Mouse (Mus musculus): ENCODE data around the gene Tmem82.

Tmem82 gene

GRCm38 (mm10) chr4:141641961-141642811, 23.8 kb upstream of the Tmem82 start:
- CTCF ChIA-PET, result no interaction called here

- CTCF ChIA-PET, result no interaction called here
These were observed 22.9 kb upstream of the Tmem82 start for GRCm38 (mm10) chr4:141641353-141641771.

- CTCF ChIA-PET, result no interaction called here
These were observed 21.0 kb upstream of the Tmem82 start for GRCm38 (mm10) chr4:141639474-141639873.

- CTCF ChIA-PET, result no interaction called here
These were observed 18.3 kb upstream of the Tmem82 start for GRCm38 (mm10) chr4:141636693-141637092.

- CTCF ChIA-PET, result no interaction called here
These were observed 17.6 kb upstream of the Tmem82 start for GRCm38 (mm10) chr4:141635991-141636390.

GRCm38 (mm10) chr4:141632111-141632873, 13.9 kb upstream of the Tmem82 start:
- CTCF ChIA-PET, result interaction anchor here (0.6 kb wide), 1 partner anchor 14 kb away, joined by 4 read pairs; the partner anchor contains the start of gene Tmem82

GRCm38 (mm10) chr4:141631250-141631649, 12.8 kb upstream of the Tmem82 start:
- CTCF ChIA-PET, result interaction anchor here (0.6 kb wide), 1 partner anchor 13 kb away, joined by 14 read pairs; the partner anchor contains the start of gene Tmem82

GRCm38 (mm10) chr4:141630021-141630420, 11.6 kb upstream of the Tmem82 start:
- CTCF ChIA-PET, result no interaction called here

GRCm38 (mm10) chr4:141628661-141629060, 10.2 kb upstream of the Tmem82 start:
- CTCF ChIA-PET, result no interaction called here

- CTCF ChIA-PET, result no interaction called here
These were observed 9.1 kb upstream of the Tmem82 start for GRCm38 (mm10) chr4:141627502-141627901.

- CTCF ChIA-PET, result no interaction called here
These were observed 7.5 kb upstream of the Tmem82 start for GRCm38 (mm10) chr4:141625774-141626550.

GRCm38 (mm10) chr4:141624983-141625773, 6.7 kb upstream of the Tmem82 start:
- CTCF ChIA-PET, result no interaction called here

GRCm38 (mm10) chr4:141624134-141624533, 5.7 kb upstream of the Tmem82 start:
- CTCF ChIA-PET, result no interaction called here

GRCm38 (mm10) chr4:141623666-141624065, 5.2 kb upstream of the Tmem82 start, which contains the start of gene Slc25a34:
TSS of gene Slc25a34 (minus strand) at chr4:141623821.
- CTCF ChIA-PET, result no interaction called here

GRCm38 (mm10) chr4:141623037-141623436, 4.6 kb upstream of the Tmem82 start:
- CTCF ChIA-PET, result no interaction called here

- CTCF ChIA-PET, result no interaction called here
These were observed 4.1 kb upstream of the Tmem82 start for GRCm38 (mm10) chr4:141622580-141622979.

- CTCF ChIA-PET, result no interaction called here
These were observed 3.7 kb upstream of the Tmem82 start for GRCm38 (mm10) chr4:141622091-141622490.

GRCm38 (mm10) chr4:141621297-141621696, 2.9 kb upstream of the Tmem82 start:
- CTCF ChIA-PET, result no interaction called here

- CTCF ChIA-PET, result interaction anchor here (0.6 kb wide), 1 partner anchor 662 kb away, joined by 3 read pairs; no protein-coding TSS in a partner anchor
These were observed 958 bp upstream of the Tmem82 start for GRCm38 (mm10) chr4:141619299-141619883.

GRCm38 (mm10) chr4:141617863-141618564, 419 bp downstream of the Tmem82 start:
- CTCF ChIA-PET, result interaction anchor here (0.6 to 0.7 kb wide), 4 partner anchors 13 to 214 kb away, joined by 4 to 14 read pairs (median 6); no protein-coding TSS in a partner anchor

Measured in spleen, embryonic (tissue).